Mouse (Mus musculus) bone marrow macrophage, adult 2 months (primary cell): ENCODE data around the gene Grip1.

ENCODE experiments used
- CTCF ChIP-seq: IDR thresholded peaks from 2 replicates; pipeline ENCODE4 v1.5.1; 2012; ENCODE audit warnings: low read depth, mild to moderate bottlenecking, low read length, moderate library complexity
- POLR2A ChIP-seq: IDR thresholded peaks from 2 replicates; pipeline ENCODE4 v1.6.1; 2012; ENCODE audit warnings: mild to moderate bottlenecking, low read depth, low read length, borderline replicate concordance

DNA sequence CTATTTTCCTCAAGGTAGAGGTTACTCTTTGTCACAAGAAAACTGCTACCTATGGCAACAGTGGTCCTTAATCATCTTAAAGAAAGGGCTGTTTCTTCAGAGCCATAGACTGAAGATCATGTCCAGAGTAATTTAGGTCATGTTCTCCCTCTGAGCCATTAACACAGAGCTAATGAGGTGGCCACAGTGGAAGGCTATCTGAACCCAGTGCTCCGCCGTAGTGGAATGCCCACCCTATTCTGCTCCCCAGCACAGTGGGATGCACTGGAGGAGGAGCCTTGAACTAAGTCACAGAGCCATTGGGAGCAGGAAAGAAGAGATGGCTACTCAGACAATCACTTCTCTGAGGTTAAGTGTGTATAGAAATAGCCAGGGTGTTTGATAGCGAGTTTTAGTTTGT lies 133.3 kb downstream of the Grip1 start:
- TF ChIP-seq CTCF (no peak), POLR2A (no peak)
